Mouse (Mus musculus) midbrain, embryonic 10.5 days (tissue): ENCODE results near the gene Obscn. TPM values are rescaled to one million over a fixed set of nuclear protein-coding genes. Genes with fewer than 3 reads are reported as not detected.

Experiments used
- DNase-seq: peaks from one replicate; pipeline ENCODE4 v3.0.0-alpha.2; 2017; ENCODE audit warnings: low spot score
- H3K27ac ChIP-seq: fragments of 300-500 bp; sonication (generic); replicated peaks from 2 replicates; pipeline ENCODE4 v1.5.1; 2016; ENCODE audit warnings: mild to moderate bottlenecking
- H3K27me3 ChIP-seq: fragments of 300-500 bp; sonication (generic); 2 replicates; pipeline ENCODE4 v1.6.1; 2016; ENCODE audit warnings: low read depth, mild to moderate bottlenecking; ENCODE audit not compliant: poor library complexity, severe bottlenecking
- H3K36me3 ChIP-seq: fragments of 300-500 bp; sonication (generic); 2 replicates; pipeline ENCODE4 v1.6.1; 2016; ENCODE audit warnings: mild to moderate bottlenecking, moderate library complexity
- H3K4me1 ChIP-seq: fragments of 300-500 bp; sonication (generic); 2 replicates; pipeline ENCODE4 v1.6.1; 2016
- H3K4me3 ChIP-seq: fragments of 300-500 bp; sonication (generic); 2 replicates; pipeline ENCODE4 v1.5.1; 2016; ENCODE audit warnings: mild to moderate bottlenecking, moderate library complexity
- H3K9me3 ChIP-seq: fragments of 300-500 bp; sonication (generic); replicated peaks from 2 replicates; pipeline ENCODE4 v1.6.1; 2016; ENCODE audit warnings: mild to moderate bottlenecking
- WGBS: fragments of 180-500 bp; shearing (Covaris S2); methylation state at CpG from one replicate; pipeline ENCODE4 v1.1.7; 2016; 5-methylcytosine and 5-hydroxymethylcytosine counted together
- polyA plus RNA-seq: library from polyadenylated mRNA; unstranded; fragments of >200 nt; fragmentation: Nextera tagmentation; extraction: Ambion mirVana; gene quantifications from 2 replicates; pipeline ENCODE4 v1.2.1, GENCODE M21; 2016

The Obscn gene
- polyA plus RNA-seq, 1 experiment from 2014 or later = 0.01 TPM

DNA sequence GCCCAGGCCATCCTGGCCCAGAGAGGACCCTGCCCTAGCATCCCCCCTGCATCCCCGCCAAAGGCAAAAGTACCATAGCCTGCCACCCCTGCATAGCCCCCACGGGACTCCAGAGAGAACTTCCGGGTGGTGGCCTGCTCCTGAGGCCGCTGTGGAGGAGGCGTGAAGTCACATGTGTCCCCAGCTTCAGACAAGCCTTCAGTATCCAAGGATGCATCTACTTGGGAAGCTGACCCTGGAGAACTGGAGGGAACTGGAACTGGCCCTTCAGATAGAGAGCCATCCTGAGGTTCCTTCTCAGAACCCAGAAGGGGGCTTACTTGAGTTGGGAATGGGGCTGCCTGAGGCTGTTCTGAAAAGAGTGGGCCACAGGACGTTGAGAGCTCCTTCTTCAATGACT lies 136.4 kb downstream of the Obscn start:
- H3K27me3 ChIP-seq = peaks cover 34% of the 10 kb centered on the region
- H3K4me3 ChIP-seq = no peak overlapping the region
- no peaks in the 10 kb centered on the region for H3K9me3 ChIP-seq
- H3K27ac ChIP-seq = no peak overlapping the region
- no peaks in the 10 kb centered on the region for H3K36me3 ChIP-seq
- DNase-seq = no peak
- H3K4me1 ChIP-seq = peaks cover 5% of the 10 kb centered on the region; the same call in 1 of the 2 replicates
- 83% methylated on average over 6 of the region's 6 CpGs for WGBS

DNA sequence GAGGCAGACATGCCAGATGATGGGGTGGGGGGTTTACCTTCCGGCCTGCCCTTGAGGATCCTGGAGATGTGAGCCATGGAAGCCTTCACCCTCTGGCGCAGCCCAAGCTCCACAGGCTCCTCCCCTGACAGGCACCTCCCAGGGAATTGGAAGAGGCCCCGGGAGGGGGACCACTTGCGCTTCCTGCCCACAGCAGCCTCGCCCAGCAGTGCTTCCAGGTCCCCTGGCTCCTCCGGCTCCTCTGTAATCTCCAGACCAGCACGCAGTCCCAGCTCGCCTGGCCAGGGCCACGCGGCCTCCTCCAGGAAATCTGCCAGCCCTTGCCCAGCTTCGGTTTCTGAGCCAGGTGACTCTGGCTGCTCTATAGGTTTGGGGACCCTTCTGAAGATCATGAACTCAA lies 137.0 kb downstream of the Obscn start:
- H3K27me3 ChIP-seq = peaks cover 41% of the 10 kb centered on the region
- WGBS = 65% methylated on average over 11 of the region's 11 CpGs

DNA sequence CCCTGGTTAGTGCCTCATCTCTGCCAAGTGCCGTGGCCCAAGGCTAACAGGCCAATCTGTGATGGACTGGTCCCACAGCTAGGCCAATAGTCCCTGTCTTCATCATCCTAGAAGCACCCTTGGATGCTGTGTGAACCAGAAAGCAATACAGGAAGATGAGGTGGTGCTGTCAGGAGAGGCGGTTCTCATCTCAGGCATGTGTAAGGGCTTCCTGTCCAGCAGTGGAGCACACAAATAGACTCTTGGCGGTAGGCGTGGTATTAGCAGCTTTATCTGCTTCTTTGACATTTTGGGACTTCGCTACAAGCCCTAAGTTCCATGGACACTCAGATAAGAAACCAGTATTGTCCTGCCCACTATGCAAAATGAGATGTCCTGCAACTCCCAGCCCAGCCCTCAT lies 138.7 kb downstream of the Obscn start:
- H3K27ac ChIP-seq = no peak overlapping the region
- H3K4me1 ChIP-seq = peaks cover 15% of the 10 kb centered on the region
- H3K4me3 ChIP-seq = no peak overlapping the region
- H3K27me3 ChIP-seq = peaks cover 55% of the 10 kb centered on the region
- no peaks in the 10 kb centered on the region for H3K9me3 ChIP-seq
- 88% methylated on average over 5 of the region's 5 CpGs for WGBS
- H3K36me3 ChIP-seq = no peaks in the 10 kb centered on the region
- no peak for DNase-seq

More for the DNA sequence above, 137.0 kb downstream of the Obscn start:
- DNase-seq = no peak
- H3K4me3 ChIP-seq = no peak overlapping the region
- H3K4me1 ChIP-seq = peaks cover 12% of the 10 kb centered on the region
- no peak overlapping the region for H3K27ac ChIP-seq
- H3K9me3 ChIP-seq = no peaks in the 10 kb centered on the region
- H3K36me3 ChIP-seq = no peaks in the 10 kb centered on the region

DNA sequence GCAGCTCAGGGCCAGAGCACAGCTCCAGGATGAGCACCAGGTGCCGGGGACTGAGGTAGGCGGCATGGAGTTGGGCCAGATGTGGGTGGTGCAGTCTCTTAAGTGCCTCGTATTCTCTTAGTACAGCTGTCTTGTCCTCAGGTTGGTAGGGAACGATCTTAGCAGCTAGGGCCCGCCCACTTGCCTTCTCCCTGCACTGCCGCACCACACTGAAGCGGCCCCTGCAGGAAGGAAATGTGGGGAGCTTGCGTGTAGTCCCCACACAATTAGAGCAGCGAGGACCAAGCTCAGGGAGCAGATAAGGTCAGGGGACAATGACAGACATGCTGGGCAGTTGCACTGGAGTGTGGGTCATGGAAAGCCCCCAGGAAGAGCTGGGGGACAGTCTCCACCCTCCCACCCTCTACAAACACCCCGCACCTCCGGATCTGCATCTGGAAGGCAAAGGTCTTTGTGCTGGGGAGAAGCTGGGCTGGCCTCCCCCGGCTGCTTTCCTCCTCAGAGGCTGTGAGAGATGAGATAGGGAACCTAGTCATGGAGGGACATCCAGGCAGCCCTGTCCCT lies 140.3 kb downstream of the Obscn start:
- 46% methylated on average over 12 of the region's 12 CpGs for WGBS
- Histone ChIP-seq H3K4me3 (no peak overlapping the region), H3K36me3 (peaks cover 6% of the 10 kb centered on the region), H3K9me3 (no peaks in the 10 kb centered on the region), H3K27ac (no peak overlapping the region), H3K4me1 (peaks cover 15% of the 10 kb centered on the region), H3K27me3 (peaks cover 55% of the 10 kb centered on the region)
- DNase-seq = no peak

DNA sequence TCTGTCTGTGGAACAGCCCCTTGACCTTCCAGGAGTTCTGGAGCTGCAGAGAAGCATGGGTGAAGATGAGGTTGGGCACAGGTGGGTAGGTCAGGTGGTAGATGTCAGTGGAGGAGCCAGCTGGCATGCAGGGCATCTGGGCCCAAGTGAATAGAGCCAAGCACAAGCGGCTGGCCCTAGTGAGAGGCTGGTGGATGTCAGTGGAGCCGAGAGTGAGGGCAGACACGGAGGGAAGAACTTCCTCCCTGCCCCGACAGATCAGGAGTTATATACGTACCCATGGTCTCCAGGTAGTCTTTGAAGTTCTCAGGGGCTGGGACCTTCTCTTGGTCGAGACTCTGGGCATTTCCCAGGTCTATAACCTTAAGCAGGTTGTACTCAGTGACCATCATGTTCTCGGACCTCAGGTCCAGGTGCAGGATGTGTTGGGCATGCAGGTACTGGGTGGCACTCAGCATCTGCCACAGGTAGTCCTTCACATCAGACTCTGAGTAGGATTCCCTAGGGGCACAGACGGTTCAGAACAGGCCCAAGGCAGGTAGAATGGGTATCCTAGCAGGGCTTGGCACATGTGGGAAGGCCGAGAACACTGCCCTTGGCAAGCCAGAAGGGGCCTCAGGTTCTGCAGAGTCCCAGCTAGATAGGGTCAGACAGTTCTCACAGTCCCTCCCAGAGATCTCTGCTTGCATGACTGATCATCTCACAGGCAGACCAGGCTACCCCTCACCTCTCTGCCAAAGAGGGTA lies 141.0 kb downstream of the Obscn start:
- 77% methylated on average over 9 of the region's 9 CpGs for WGBS

DNA sequence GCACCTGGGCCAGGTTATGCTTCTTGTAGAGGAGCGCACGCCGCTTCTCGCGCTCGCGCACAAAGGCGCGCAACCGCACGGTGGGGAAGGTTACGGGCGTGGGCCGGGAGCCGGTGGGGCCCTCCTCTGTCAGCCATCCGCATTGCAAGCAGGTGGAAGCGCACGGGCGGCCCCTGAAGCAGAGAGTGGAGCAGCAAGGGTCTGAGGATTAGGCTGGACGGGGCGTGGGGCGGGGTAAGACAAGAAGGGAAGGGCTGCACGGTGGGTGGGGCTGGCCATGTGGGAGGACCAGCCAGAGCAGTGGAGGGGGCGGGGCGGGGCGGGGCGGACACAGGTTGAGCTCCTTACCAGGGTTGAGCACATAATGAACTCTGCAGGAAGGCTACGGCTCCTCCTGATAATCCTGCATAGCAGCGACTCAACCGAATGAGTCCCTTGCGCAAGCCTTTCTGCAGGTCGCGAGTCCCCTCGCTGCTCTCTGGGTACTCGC lies 141.8 kb downstream of the Obscn start:
- Histone ChIP-seq H3K27ac (peak overlapping the region; percentile 57; the same call in 1 of the 2 replicates), H3K27me3 (peaks cover 55% of the 10 kb centered on the region), H3K9me3 (no peaks in the 10 kb centered on the region), H3K4me3 (peak overlapping the region; percentile 52), H3K4me1 (peaks cover 15% of the 10 kb centered on the region), H3K36me3 (peaks cover 21% of the 10 kb centered on the region)
- under 1% methylated on average over 35 of the region's 35 CpGs for WGBS
- peak; percentile 63 for DNase-seq

More for the DNA sequence above, 141.0 kb downstream of the Obscn start:
- no peak for DNase-seq
- Histone ChIP-seq H3K27me3 (peaks cover 55% of the 10 kb centered on the region), H3K9me3 (no peaks in the 10 kb centered on the region), H3K4me3 (no peak overlapping the region), H3K4me1 (peaks cover 15% of the 10 kb centered on the region), H3K27ac (no peak overlapping the region), H3K36me3 (peaks cover 12% of the 10 kb centered on the region)

DNA sequence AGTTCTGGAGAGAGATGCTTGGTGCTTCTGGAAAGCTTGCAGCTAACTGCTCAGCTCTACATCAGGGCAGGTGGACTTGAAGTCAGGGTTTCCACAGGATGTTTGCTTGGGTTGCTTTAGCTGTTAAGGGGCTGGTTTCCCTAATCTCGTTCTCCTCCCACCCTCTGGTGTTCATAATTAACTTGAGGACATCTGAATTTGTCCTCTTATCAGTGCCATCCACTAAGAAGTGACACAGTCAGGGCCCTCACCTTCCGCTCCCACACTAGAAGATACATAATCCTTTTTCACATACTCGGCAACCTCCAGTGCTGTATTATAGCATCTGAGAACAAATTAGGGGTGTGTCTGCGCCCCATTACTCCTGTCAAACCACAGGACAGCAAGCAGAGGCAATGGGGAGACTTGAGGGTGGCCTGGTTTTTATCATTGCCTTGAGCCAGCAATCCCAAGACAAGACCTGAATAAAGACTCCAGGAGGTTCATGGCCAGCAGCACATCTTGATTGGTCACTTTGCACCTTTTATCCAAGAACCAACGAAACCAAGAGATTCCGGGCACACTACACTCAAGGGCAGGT lies 143.0 kb downstream of the Obscn start:
- DNase-seq = no peak
- no peak overlapping the region for H3K27ac ChIP-seq
- WGBS = 82% methylated on average over 6 of the region's 6 CpGs
- H3K4me3 ChIP-seq = no peak overlapping the region
- peaks cover 33% of the 10 kb centered on the region for H3K36me3 ChIP-seq
- H3K9me3 ChIP-seq = no peaks in the 10 kb centered on the region
- H3K4me1 ChIP-seq = peaks cover 15% of the 10 kb centered on the region
- H3K27me3 ChIP-seq = peaks cover 53% of the 10 kb centered on the region

DNA sequence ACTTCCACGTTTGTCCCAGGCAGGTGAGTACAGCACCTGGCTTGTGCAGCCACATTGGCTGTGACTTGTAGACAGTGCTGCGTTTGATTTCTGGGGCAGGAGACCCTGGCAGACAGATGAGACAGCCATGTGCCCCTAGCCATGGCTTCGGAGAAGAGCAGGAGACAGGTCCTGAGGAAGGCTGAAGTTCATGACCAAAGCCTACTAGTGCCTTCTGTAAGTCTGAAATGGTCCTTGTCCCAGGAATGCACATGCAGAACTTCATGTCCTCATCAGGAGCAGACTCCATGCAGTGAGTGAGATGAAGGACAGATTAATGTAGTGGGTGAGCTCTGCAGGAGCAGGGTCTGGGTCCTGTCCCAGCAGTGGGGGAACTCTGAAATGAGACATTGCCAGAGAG lies 144.3 kb downstream of the Obscn start:
- Histone ChIP-seq H3K4me3 (no peak overlapping the region), H3K27me3 (peaks cover 41% of the 10 kb centered on the region), H3K4me1 (peaks cover 15% of the 10 kb centered on the region), H3K9me3 (no peaks in the 10 kb centered on the region), H3K36me3 (peaks cover 46% of the 10 kb centered on the region), H3K27ac (no peak overlapping the region)
- DNase-seq = no peak
- 84% methylated on average over 3 of the region's 3 CpGs for whole genome bisulfite sequencing

DNA sequence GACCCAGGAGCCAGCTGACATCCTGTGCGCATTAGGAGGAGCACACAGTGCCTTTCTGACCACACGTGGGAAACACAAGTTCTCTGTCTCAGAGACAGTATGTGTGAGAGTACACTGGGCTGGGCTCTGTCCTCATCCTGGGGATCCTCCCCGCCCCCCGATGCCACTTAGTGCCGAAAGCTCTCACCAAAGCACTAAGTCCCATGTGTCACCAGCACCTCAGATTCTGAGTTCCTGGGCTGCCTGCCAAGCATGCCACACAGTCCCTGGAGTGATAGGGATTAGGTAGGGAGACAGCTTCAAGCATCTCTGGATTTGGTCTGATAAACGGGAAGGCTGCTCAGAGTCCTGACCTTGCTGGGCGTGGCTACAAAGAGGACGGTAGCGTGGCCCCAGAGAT lies 145.4 kb downstream of the Obscn start:
- Histone ChIP-seq H3K36me3 (peaks cover 57% of the 10 kb centered on the region), H3K4me1 (peaks cover 13% of the 10 kb centered on the region), H3K9me3 (no peaks in the 10 kb centered on the region), H3K27ac (no peak overlapping the region), H3K4me3 (no peak overlapping the region), H3K27me3 (peaks cover 30% of the 10 kb centered on the region)
- WGBS = 90% methylated on average over 9 of the region's 9 CpGs
- DNase-seq = no peak

DNA sequence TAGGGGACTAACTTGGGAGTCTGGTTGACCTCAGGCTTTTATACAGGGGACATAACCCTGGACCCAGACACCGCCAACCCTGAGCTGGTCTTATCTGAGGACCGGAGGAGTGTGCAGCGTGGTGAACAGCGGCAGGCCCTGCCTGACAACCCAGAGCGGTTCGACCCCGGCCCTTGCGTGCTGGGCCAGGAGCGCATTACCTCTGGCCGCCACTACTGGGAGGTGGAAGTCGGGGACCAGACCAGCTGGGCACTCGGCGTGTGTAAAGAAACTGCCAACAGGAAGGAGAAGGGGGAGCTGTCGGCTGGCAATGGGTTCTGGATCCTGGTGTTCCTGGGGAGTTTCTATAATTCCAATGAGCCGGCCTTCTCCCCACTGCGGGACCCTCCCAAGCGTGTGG lies 146.1 kb downstream of the Obscn start:
- peaks cover 12% of the 10 kb centered on the region for H3K4me1 ChIP-seq
- no peak overlapping the region for H3K27ac ChIP-seq
- WGBS = 91% methylated on average over 17 of the region's 17 CpGs
- no peak overlapping the region for H3K4me3 ChIP-seq
- no peaks in the 10 kb centered on the region for H3K9me3 ChIP-seq
- no peak for DNase-seq
- peaks cover 23% of the 10 kb centered on the region for H3K27me3 ChIP-seq
- H3K36me3 ChIP-seq = peaks cover 63% of the 10 kb centered on the region

DNA sequence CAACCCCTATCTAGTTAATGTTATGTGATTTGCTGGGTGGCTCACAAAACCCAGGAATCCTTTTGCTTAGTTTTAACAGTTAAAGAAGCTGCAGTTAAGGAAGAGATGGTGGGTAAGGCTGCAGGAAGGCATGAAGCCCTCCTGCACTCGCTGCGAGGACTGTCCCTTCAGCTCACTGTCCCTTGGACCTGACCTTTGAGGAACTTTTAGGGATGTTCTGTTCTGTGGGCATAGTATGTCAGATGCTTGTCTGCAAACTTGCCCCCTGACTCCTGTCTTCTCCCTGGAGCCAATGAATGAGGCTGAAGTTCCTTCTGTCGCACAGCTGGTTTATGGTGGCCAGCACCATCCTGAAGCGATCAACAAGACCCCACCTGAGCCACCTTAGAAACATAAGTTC lies 147.0 kb downstream of the Obscn start:
- peaks cover 73% of the 10 kb centered on the region for H3K36me3 ChIP-seq
- no peak for DNase-seq
- peaks cover 14% of the 10 kb centered on the region for H3K27me3 ChIP-seq
- H3K27ac ChIP-seq = no peak overlapping the region
- peaks cover 3% of the 10 kb centered on the region for H3K4me1 ChIP-seq
- H3K9me3 ChIP-seq = no peaks in the 10 kb centered on the region
- 95% methylated on average over 4 of the region's 4 CpGs for WGBS
- H3K4me3 ChIP-seq = no peak overlapping the region

DNA sequence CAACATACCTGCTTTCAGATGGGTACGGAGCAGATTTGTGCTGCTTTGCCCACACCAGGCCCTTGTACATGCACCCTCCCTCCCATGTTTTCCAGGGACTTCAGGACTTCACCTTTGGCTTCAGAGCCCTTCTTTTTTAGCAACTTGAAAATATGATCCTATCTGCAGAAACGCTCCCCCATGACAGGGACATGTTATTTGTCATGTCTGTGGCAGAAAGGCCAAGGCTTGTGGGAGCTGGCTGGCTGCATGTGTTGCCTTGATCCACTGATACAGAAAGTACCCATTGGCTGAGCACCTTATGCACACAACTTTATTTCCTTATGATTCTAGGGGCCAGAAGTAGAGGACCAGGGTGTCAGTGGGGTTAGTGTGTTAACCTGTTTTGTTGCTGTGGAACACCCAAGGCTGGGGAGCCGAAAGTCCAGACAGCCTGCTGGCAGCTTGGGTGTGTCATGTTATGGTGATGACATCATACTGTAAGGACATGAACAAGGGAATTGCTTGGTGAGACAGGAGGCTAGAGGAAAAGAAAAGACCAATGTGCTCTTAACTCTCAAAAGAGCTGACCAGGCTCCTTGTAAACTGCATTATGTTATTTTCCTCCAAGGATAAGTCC lies 150.8 kb downstream of the Obscn start:
- Histone ChIP-seq H3K27ac (no peak overlapping the region), H3K36me3 (peaks cover 93% of the 10 kb centered on the region), H3K9me3 (no peaks in the 10 kb centered on the region), H3K4me3 (no peak overlapping the region), H3K27me3 (no peaks in the 10 kb centered on the region), H3K4me1 (peaks cover 18% of the 10 kb centered on the region)
- WGBS = 93% methylated on average over 3 of the region's 3 CpGs
- no peak for DNase-seq

DNA sequence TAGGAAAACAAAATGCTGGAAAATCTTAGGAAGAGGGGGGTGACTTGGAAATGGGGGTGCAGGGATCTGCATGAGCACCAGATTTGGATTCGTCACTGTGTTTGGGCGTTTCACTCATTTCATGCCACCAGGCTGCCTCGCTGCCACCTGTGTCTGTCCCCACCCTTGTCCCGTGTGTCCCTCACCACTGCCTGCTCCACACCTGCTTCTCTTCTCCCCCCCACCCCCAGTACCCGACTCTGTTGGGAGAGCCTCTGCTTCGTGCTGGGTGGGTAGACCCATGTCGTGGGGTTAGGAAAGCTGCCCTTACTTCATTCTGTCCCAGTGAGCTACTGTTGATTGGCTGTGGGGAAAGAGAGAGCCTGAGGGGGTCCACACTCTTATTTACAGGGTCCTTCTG lies 151.5 kb downstream of the Obscn start:
- WGBS = 97% methylated on average over 7 of the region's 7 CpGs
- Histone ChIP-seq H3K9me3 (no peaks in the 10 kb centered on the region), H3K27ac (no peak overlapping the region), H3K36me3 (peaks cover 85% of the 10 kb centered on the region), H3K4me3 (no peak overlapping the region), H3K4me1 (peaks cover 25% of the 10 kb centered on the region), H3K27me3 (no peaks in the 10 kb centered on the region)
- no peak for DNase-seq
